Mouse (Mus musculus) midbrain, embryonic 12.5 days (tissue): Measurements from ENCODE around the gene Olfr145. TPM values are rescaled to one million over a fixed set of nuclear protein-coding genes. Genes with fewer than 3 reads are reported as not detected.
A peak's percentile ranks its signal among the peaks of the same experiment; 100 is the strongest.

ENCODE experiments used
- ATAC-seq: fragments of 200-750 bp; cut with Nextera tagmentation; 2 replicates; pipeline ENCODE4 v1.8.0; 2017; ENCODE audit warnings: low read depth, moderate TSS enrichment, moderate library complexity; ENCODE audit not compliant: low FRiP score
- H3K27ac ChIP-seq: fragments of 300-500 bp; sonication (generic); replicated peaks from 2 replicates; pipeline ENCODE4 v1.5.1; 2016; ENCODE audit warnings: mild to moderate bottlenecking
- H3K27me3 ChIP-seq: fragments of 300-500 bp; sonication (generic); 2 replicates; pipeline ENCODE4 v1.6.1; 2016; ENCODE audit warnings: mild to moderate bottlenecking
- H3K36me3 ChIP-seq: fragments of 300-500 bp; sonication (generic); 2 replicates; pipeline ENCODE4 v1.6.1; 2016
- H3K4me1 ChIP-seq: fragments of 300-500 bp; sonication (generic); 2 replicates; pipeline ENCODE4 v1.6.1; 2016
- H3K4me2 ChIP-seq: fragments of 300-500 bp; sonication (generic); replicated peaks from 2 replicates; pipeline ENCODE4 v1.6.1; 2016; ENCODE audit warnings: mild to moderate bottlenecking, moderate library complexity
- H3K4me3 ChIP-seq: fragments of 300-500 bp; sonication (generic); 2 replicates; pipeline ENCODE4 v1.5.1; 2016; ENCODE audit warnings: mild to moderate bottlenecking
- H3K9ac ChIP-seq: fragments of 300-500 bp; sonication (generic); replicated peaks from 2 replicates; pipeline ENCODE4 v1.6.1; 2016; ENCODE audit warnings: mild to moderate bottlenecking, moderate library complexity
- H3K9me3 ChIP-seq: fragments of 300-500 bp; sonication (generic); 2 replicates; pipeline ENCODE4 v1.6.1; 2016; ENCODE audit warnings: mild to moderate bottlenecking
- WGBS: fragments of 180-500 bp; shearing (Covaris S2); methylation state at CpG from one replicate; pipeline ENCODE4 v1.1.7; 2016; 5-methylcytosine and 5-hydroxymethylcytosine counted together
- polyA plus RNA-seq: library from polyadenylated mRNA; unstranded; fragments of >200 nt; fragmentation: Nextera tagmentation; extraction: Ambion mirVana; gene quantifications from 2 replicates; pipeline ENCODE4 v1.2.1, GENCODE M21; 2016

The Olfr145 gene
- polyA plus RNA-seq, 1 experiment from 2014 or later = not detected

- no peak for ATAC-seq
- 66% methylated on average over 3 of the region's 3 CpGs for WGBS
- Histone ChIP-seq H3K9ac (no peak overlapping the region), H3K4me3 (no peak overlapping the region), H3K4me1 (no peaks in the 10 kb centered on the region), H3K27ac (no peak overlapping the region), H3K4me2 (no peak overlapping the region), H3K27me3 (no peaks in the 10 kb centered on the region), H3K9me3 (no peaks in the 10 kb centered on the region), H3K36me3 (no peaks in the 10 kb centered on the region)
These were observed 29.8 kb downstream of the Olfr145 start for GRCm38 (mm10) chr9:37926019-37927013.

- Histone ChIP-seq H3K36me3 (no peaks in the 10 kb centered on the region), H3K4me3 (no peak overlapping the region), H3K9me3 (no peaks in the 10 kb centered on the region), H3K4me2 (no peak overlapping the region), H3K9ac (no peak overlapping the region), H3K27me3 (no peaks in the 10 kb centered on the region), H3K4me1 (no peaks in the 10 kb centered on the region), H3K27ac (no peak overlapping the region)
- peak; percentile 88 for ATAC-seq
- WGBS = 5% methylated on average over 11 of the region's 11 CpGs
These were observed 36.0 kb downstream of the Olfr145 start for GRCm38 (mm10) chr9:37932519-37932918.

GRCm38 (mm10) chr9:37934146-37934545 lies 37.6 kb downstream of the Olfr145 start:
- Histone ChIP-seq H3K4me1 (no peaks in the 10 kb centered on the region), H3K36me3 (no peaks in the 10 kb centered on the region), H3K27me3 (no peaks in the 10 kb centered on the region), H3K9ac (no peak overlapping the region), H3K27ac (no peak overlapping the region), H3K4me2 (no peak overlapping the region), H3K4me3 (no peak overlapping the region), H3K9me3 (no peaks in the 10 kb centered on the region)
- no peak for ATAC-seq

GRCm38 (mm10) chr9:37941167-37941566 lies 44.6 kb downstream of the Olfr145 start:
- no peak for ATAC-seq
- H3K4me2 ChIP-seq = no peak overlapping the region
- H3K4me3 ChIP-seq = no peak overlapping the region
- no peak overlapping the region for H3K9ac ChIP-seq
- no peaks in the 10 kb centered on the region for H3K4me1 ChIP-seq
- H3K27ac ChIP-seq = no peak overlapping the region
- no peaks in the 10 kb centered on the region for H3K9me3 ChIP-seq
- 93% methylated on average over 2 of the region's 2 CpGs for WGBS
- H3K36me3 ChIP-seq = no peaks in the 10 kb centered on the region
- no peaks in the 10 kb centered on the region for H3K27me3 ChIP-seq

Other genes starting within 250 kb of the Olfr145 start
- 106 and 123 TPM in 2 replicates for gene Tbrg1, start 239.4 kb upstream of the Olfr145 start, polyA plus RNA-seq
- 0.24 and 0.71 TPM in 2 replicates for gene Panx3, start 227.5 kb upstream of the Olfr145 start, polyA plus RNA-seq
- not detected in 2 replicates for gene Olfr160, start 180.5 kb upstream of the Olfr145 start, polyA plus RNA-seq
- not detected in 2 replicates for gene Olfr874, start 151.6 kb upstream of the Olfr145 start, polyA plus RNA-seq
- not detected in 2 replicates for gene Olfr875, start 124.9 kb upstream of the Olfr145 start, polyA plus RNA-seq
- not detected in 2 replicates for gene Olfr876, start 93.7 kb upstream of the Olfr145 start, polyA plus RNA-seq
- gene Olfr877, start 42.5 kb upstream of the Olfr145 start, polyA plus RNA-seq = not detected in 2 replicates
- gene Olfr878, start 21.1 kb downstream of the Olfr145 start, polyA plus RNA-seq = not detected in 2 replicates
- not detected in 2 replicates for gene Olfr881, start 95.1 kb downstream of the Olfr145 start, polyA plus RNA-seq
- gene Olfr883, start 129.1 kb downstream of the Olfr145 start, polyA plus RNA-seq = not detected in 2 replicates
- not detected in 2 replicates for gene Olfr884, start 149.8 kb downstream of the Olfr145 start, polyA plus RNA-seq
- not detected in 2 replicates for gene Olfr885, start 164.6 kb downstream of the Olfr145 start, polyA plus RNA-seq
- gene Olfr887, start 187.3 kb downstream of the Olfr145 start, polyA plus RNA-seq = not detected in 2 replicates
- not detected in 2 replicates for gene Olfr888, start 211.4 kb downstream of the Olfr145 start, polyA plus RNA-seq
- gene Olfr889, start 218.5 kb downstream of the Olfr145 start, polyA plus RNA-seq = 0.08 TPM in 2 replicates
- gene Olfr890, start 245.8 kb downstream of the Olfr145 start, polyA plus RNA-seq = not detected in 2 replicates